Mouse (Mus musculus): ENCODE results near the gene Pnpo.

DNA sequence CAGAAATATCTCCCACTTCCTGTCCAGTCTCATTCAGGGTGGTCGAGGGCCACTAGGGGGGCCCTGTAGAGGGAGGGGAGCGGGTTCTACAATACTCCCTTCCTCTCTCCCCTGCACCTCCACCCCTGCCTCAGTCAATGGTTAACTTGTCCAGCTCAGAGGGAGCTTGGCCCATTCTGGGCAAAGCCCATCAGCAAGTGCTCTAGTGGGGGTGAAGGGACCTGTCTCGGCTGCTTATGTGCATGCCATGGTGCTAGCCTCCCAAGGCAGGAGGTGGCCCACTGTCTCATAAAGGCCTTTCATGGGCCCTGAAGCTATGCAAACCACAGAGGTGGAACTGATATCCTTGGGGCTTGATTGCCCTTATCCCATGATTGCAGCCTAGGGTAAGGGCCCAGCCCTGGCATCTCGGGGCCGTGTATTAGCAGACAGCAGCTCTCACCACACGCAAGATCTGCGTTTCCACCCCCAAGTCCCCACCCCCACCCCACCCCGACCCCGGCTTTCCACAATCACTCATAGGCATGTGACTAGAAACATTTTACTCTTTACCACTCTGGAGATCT lies 13.9 kb downstream of the Pnpo start:
- TF ChIP-seq CHD2 (IDR thresholded peaks at IDR 0.05; ENCODE audit: low read depth, low read length) (no peak), HCFC1 (IDR thresholded peaks at IDR 0.05; ENCODE audit: borderline replicate concordance, insufficient read depth, low read length) (no peak), ZC3H11A (IDR thresholded peaks at IDR 0.05; ENCODE audit: borderline replicate concordance, low read depth, low read length) (no peak), ZNF384 (IDR thresholded peaks at IDR 0.05; ENCODE audit: low read depth, low read length) (no peak)

All from ES-E14 (cell line).